Mouse (Mus musculus) heart, embryonic 12.5 days (tissue): ENCODE results near the gene Olfr1369-ps1. TPM values are rescaled to one million over a fixed set of nuclear protein-coding genes. Genes with fewer than 3 reads are reported as not detected.
"Not testable (repeated sequence)": the region's sequence is repeated elsewhere in the genome, so short reads cannot be mapped to it uniquely, and the experiment has no call there.

Experiments
- ATAC-seq: fragments of 200-750 bp; cut with Nextera tagmentation; 2 replicates; pipeline ENCODE4 v1.8.0; 2017; ENCODE audit warnings: moderate TSS enrichment, moderate library complexity; ENCODE audit not compliant: insufficient number of reproducible peaks, low FRiP score
- H3K27ac ChIP-seq: fragments of 300-500 bp; sonication (generic); 2 replicates; pipeline ENCODE4 v1.5.1; 2016; ENCODE audit warnings: mild to moderate bottlenecking, moderate library complexity; ENCODE audit not compliant: poor library complexity, severe bottlenecking
- H3K27me3 ChIP-seq: fragments of 300-500 bp; sonication (generic); replicated peaks from 2 replicates; pipeline ENCODE4 v1.6.1; 2016; ENCODE audit warnings: mild to moderate bottlenecking, moderate library complexity
- H3K36me3 ChIP-seq: fragments of 300-500 bp; sonication (generic); 2 replicates; pipeline ENCODE4 v1.6.1; 2016; ENCODE audit warnings: mild to moderate bottlenecking, moderate library complexity
- H3K4me1 ChIP-seq: fragments of 300-500 bp; sonication (generic); replicated peaks from 2 replicates; pipeline ENCODE4 v1.6.1; 2016; ENCODE audit warnings: mild to moderate bottlenecking
- H3K4me2 ChIP-seq: fragments of 300-500 bp; sonication (generic); 2 replicates; pipeline ENCODE4 v1.6.1; 2016; ENCODE audit warnings: mild to moderate bottlenecking, moderate library complexity
- H3K4me3 ChIP-seq: fragments of 300-500 bp; sonication (generic); 2 replicates; pipeline ENCODE4 v1.5.1; 2016; ENCODE audit warnings: mild to moderate bottlenecking
- H3K9ac ChIP-seq: fragments of 300-500 bp; sonication (generic); 2 replicates; pipeline ENCODE4 v1.6.1; 2016; ENCODE audit warnings: mild to moderate bottlenecking, moderate library complexity
- H3K9me3 ChIP-seq: fragments of 300-500 bp; sonication (generic); replicated peaks from 2 replicates; pipeline ENCODE4 v1.6.1; 2016; ENCODE audit warnings: mild to moderate bottlenecking, moderate library complexity
- WGBS: fragments of 180-500 bp; shearing (Covaris S2); methylation state at CpG from one replicate; pipeline ENCODE4 v1.1.7; 2016; 5-methylcytosine and 5-hydroxymethylcytosine counted together
- polyA plus RNA-seq: library from polyadenylated mRNA; unstranded; fragments of >200 nt; fragmentation: Nextera tagmentation; extraction: Ambion mirVana; gene quantifications from 2 replicates; pipeline ENCODE4 v1.2.1, GENCODE M21; 2016

Gene Olfr1369-ps1
- not detected in 2 replicates for polyA plus RNA-seq

GRCm38 (mm10) chr13:21111183-21111582, at the start of gene Olfr1369-ps1:
Olfr1369-ps1 (plus strand) TSS chr13:21111483.
- not testable (repeated sequence) for H3K27ac ChIP-seq, H3K9ac ChIP-seq, H3K9me3 ChIP-seq, H3K4me3 ChIP-seq, ATAC-seq, H3K36me3 ChIP-seq, H3K27me3 ChIP-seq, H3K4me1 ChIP-seq, H3K4me2 ChIP-seq
- 76% methylated on average over 3 of the region's 3 CpGs for WGBS

GRCm38 (mm10) chr13:21066021-21066420, 45.3 kb upstream of the Olfr1369-ps1 start:
- 75% methylated on average over 2 of the region's 2 CpGs for WGBS
- no peak for ATAC-seq
- no peaks in the 10 kb centered on the region for H3K4me1 ChIP-seq
- H3K9ac ChIP-seq = no peak overlapping the region
- no peak overlapping the region for H3K4me3 ChIP-seq
- no peak overlapping the region for H3K27ac ChIP-seq
- H3K27me3 ChIP-seq = no peaks in the 10 kb centered on the region
- H3K36me3 ChIP-seq = no peaks in the 10 kb centered on the region
- H3K4me2 ChIP-seq = no peak overlapping the region
- H3K9me3 ChIP-seq = no peaks in the 10 kb centered on the region

GRCm38 (mm10) chr13:21074847-21075246, 36.4 kb upstream of the Olfr1369-ps1 start, which contains the start of gene Olfr1370:
Olfr1370 (minus strand) TSS chr13:21074947.
- 65% methylated on average over 3 of the region's 3 CpGs for WGBS
- Histone ChIP-seq H3K9me3 (no peaks in the 10 kb centered on the region), H3K4me1 (no peaks in the 10 kb centered on the region), H3K27ac (no peak within 1 kb of the TSS), H3K4me3 (no peak within 1 kb of the TSS), H3K9ac (no peak within 1 kb of the TSS), H3K27me3 (no peaks in the 10 kb centered on the region), H3K4me2 (no peak within 1 kb of the TSS), H3K36me3 (no peaks in the 10 kb centered on the region)
- no peak for ATAC-seq

GRCm38 (mm10) chr13:21082686-21083085, 28.6 kb upstream of the Olfr1369-ps1 start:
- H3K4me2 ChIP-seq = no peak overlapping the region
- no peaks in the 10 kb centered on the region for H3K27me3 ChIP-seq
- ATAC-seq = no peak
- peaks cover 5% of the 10 kb centered on the region; the same call in 1 of the 2 replicates for H3K9me3 ChIP-seq
- no peak overlapping the region for H3K27ac ChIP-seq
- H3K36me3 ChIP-seq = no peaks in the 10 kb centered on the region
- H3K4me3 ChIP-seq = no peak overlapping the region
- H3K9ac ChIP-seq = no peak overlapping the region
- 51% methylated on average over 2 of the region's 2 CpGs for WGBS
- H3K4me1 ChIP-seq = no peaks in the 10 kb centered on the region

- no peak for ATAC-seq
- Histone ChIP-seq H3K27ac (no peak overlapping the region), H3K4me3 (no peak overlapping the region), H3K4me2 (no peak overlapping the region), H3K4me1 (no peaks in the 10 kb centered on the region), H3K27me3 (no peaks in the 10 kb centered on the region), H3K9ac (no peak overlapping the region), H3K9me3 (no peaks in the 10 kb centered on the region), H3K36me3 (no peaks in the 10 kb centered on the region)
- 74% methylated on average over 3 of the region's 3 CpGs for WGBS
Observed at GRCm38 (mm10) chr13:21109759-21110158, 1.5 kb upstream of the Olfr1369-ps1 start.

GRCm38 (mm10) chr13:21110441-21110840, 842 bp upstream of the Olfr1369-ps1 start:
- Histone ChIP-seq H3K9ac (no peak overlapping the region), H3K27me3 (no peaks in the 10 kb centered on the region), H3K4me2 (no peak overlapping the region), H3K4me3 (no peak overlapping the region), H3K9me3 (no peaks in the 10 kb centered on the region), H3K4me1 (no peaks in the 10 kb centered on the region), H3K27ac (no peak overlapping the region), H3K36me3 (no peaks in the 10 kb centered on the region)
- ATAC-seq = no peak
- WGBS = 91% methylated on average over 6 of the region's 6 CpGs

GRCm38 (mm10) chr13:21114121-21114520, 2.8 kb downstream of the Olfr1369-ps1 start:
- H3K9me3 ChIP-seq = no peaks in the 10 kb centered on the region
- no peaks in the 10 kb centered on the region for H3K36me3 ChIP-seq
- no peak overlapping the region for H3K4me2 ChIP-seq
- H3K4me3 ChIP-seq = no peak overlapping the region
- ATAC-seq = no peak
- WGBS = 50% methylated on average over 4 of the region's 4 CpGs
- no peaks in the 10 kb centered on the region for H3K4me1 ChIP-seq
- no peak overlapping the region for H3K27ac ChIP-seq
- H3K9ac ChIP-seq = no peak overlapping the region
- H3K27me3 ChIP-seq = no peaks in the 10 kb centered on the region

- not testable (repeated sequence) for H3K4me3 ChIP-seq, H3K9ac ChIP-seq, H3K9me3 ChIP-seq, H3K4me1 ChIP-seq, H3K36me3 ChIP-seq, H3K27me3 ChIP-seq, ATAC-seq, H3K27ac ChIP-seq, H3K4me2 ChIP-seq
- WGBS = 76% methylated on average over 3 of the region's 3 CpGs
Observed at GRCm38 (mm10) chr13:21129339-21129738, 18.1 kb downstream of the Olfr1369-ps1 start, which contains the start of gene Olfr263. Olfr263 (plus strand) TSS chr13:21129639.

- 30% methylated on average over 8 of the region's 8 CpGs for WGBS
- no peaks in the 10 kb centered on the region for H3K36me3 ChIP-seq
Observed at GRCm38 (mm10) chr13:21142421-21142820, 31.1 kb downstream of the Olfr1369-ps1 start.

GRCm38 (mm10) chr13:21145767-21146166, 34.5 kb downstream of the Olfr1369-ps1 start, which contains the start of gene Olfr1368:
Olfr1368 (minus strand) TSS chr13:21145867.
- Histone ChIP-seq H3K36me3 (no peaks in the 10 kb centered on the region), H3K9me3 (no peaks in the 10 kb centered on the region), H3K27ac (no peak within 1 kb of the TSS), H3K27me3 (peaks cover 3% of the 10 kb centered on the region; the same call in 1 of the 2 replicates), H3K4me2 (no peak within 1 kb of the TSS), H3K9ac (no peak within 1 kb of the TSS), H3K4me1 (no peaks in the 10 kb centered on the region), H3K4me3 (no peak within 1 kb of the TSS)
- ATAC-seq = no peak
- 61% methylated on average over 4 of the region's 4 CpGs for WGBS

More at GRCm38 (mm10) chr13:21142421-21142820, 31.1 kb downstream of the Olfr1369-ps1 start:
- no peak overlapping the region for H3K4me3 ChIP-seq
- no peaks in the 10 kb centered on the region for H3K9me3 ChIP-seq
- H3K4me2 ChIP-seq = no peak overlapping the region
- H3K9ac ChIP-seq = no peak overlapping the region
- no peak for ATAC-seq
- H3K4me1 ChIP-seq = no peaks in the 10 kb centered on the region
- no peak overlapping the region for H3K27ac ChIP-seq
- H3K27me3 ChIP-seq = peaks cover 8% of the 10 kb centered on the region; the same call in 1 of the 2 replicates

- peaks cover 7% of the 10 kb centered on the region; the same call in 1 of the 2 replicates for H3K4me1 ChIP-seq
Observed at GRCm38 (mm10) chr13:21155888-21156287, 44.6 kb downstream of the Olfr1369-ps1 start.

GRCm38 (mm10) chr13:21158071-21158470, 46.8 kb downstream of the Olfr1369-ps1 start:
- Histone ChIP-seq H3K4me2 (peak overlapping the region; percentile 91), H3K36me3 (no peaks in the 10 kb centered on the region), H3K9ac (no peak overlapping the region), H3K9me3 (no peaks in the 10 kb centered on the region), H3K27me3 (0 out of 2 replicates have a peak, but pooled peaks cover 3% of the 10 kb centered on the region), H3K4me3 (no peak overlapping the region; the same call in 1 of the 2 replicates), H3K4me1 (peaks cover 9% of the 10 kb centered on the region; the same call in 1 of the 2 replicates), H3K27ac (no peak overlapping the region)
- no peak for ATAC-seq
- 10% methylated on average over 9 of the region's 9 CpGs for WGBS

More at GRCm38 (mm10) chr13:21155888-21156287, 44.6 kb downstream of the Olfr1369-ps1 start:
- Histone ChIP-seq H3K4me3 (no peak overlapping the region), H3K27ac (no peak overlapping the region), H3K27me3 (0 out of 2 replicates have a peak, but pooled peaks cover 3% of the 10 kb centered on the region), H3K4me2 (no peak overlapping the region), H3K36me3 (no peaks in the 10 kb centered on the region), H3K9ac (no peak overlapping the region), H3K9me3 (no peaks in the 10 kb centered on the region)
- WGBS = 71% methylated on average over 5 of the region's 5 CpGs
- ATAC-seq = no peak
